Mouse (Mus musculus) liver (tissue): Measurements from ENCODE around the gene Gm28845.
A peak's percentile ranks its signal among the peaks of the same experiment; 100 is the strongest.
"Not testable (repeated sequence)": the region's sequence is repeated elsewhere in the genome, so short reads cannot be mapped to it uniquely, and the experiment has no call there.

Experiments used
- DNase-seq: peaks from one replicate; pipeline ENCODE4 v3.0.0-alpha.2; 2020; ENCODE audit warnings: mixed read lengths

Gm28845 gene

DNA sequence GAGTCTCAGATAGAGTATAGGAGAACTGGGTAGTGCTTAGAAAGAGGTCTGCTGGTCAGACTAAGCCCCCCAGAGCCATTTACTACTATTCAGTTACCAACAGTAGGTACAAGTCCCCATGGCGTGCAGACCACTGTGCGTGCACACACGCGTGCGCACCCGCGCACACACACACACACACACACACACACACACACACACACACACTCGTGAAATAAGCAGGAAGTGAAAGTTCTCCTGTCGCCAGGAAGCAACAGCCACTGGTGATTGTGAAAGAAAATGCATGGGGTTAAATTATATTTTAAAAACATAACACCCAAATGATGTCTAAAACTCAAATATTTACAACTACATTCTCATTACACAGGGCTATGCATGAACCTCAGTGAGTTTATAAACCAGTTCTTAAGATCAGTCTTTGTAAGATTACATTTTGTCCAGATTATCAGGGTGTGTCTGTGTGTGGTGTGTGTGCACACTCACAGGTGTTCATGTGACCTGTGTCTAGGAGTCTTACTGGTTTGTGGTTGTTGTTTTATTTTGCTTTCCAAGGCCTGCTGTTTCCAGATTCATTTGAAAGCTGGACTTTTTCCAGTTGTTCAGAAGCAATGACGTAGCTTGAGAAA lies 11.6 kb downstream of the Gm28845 start:
- DNase-seq = no peak

DNA sequence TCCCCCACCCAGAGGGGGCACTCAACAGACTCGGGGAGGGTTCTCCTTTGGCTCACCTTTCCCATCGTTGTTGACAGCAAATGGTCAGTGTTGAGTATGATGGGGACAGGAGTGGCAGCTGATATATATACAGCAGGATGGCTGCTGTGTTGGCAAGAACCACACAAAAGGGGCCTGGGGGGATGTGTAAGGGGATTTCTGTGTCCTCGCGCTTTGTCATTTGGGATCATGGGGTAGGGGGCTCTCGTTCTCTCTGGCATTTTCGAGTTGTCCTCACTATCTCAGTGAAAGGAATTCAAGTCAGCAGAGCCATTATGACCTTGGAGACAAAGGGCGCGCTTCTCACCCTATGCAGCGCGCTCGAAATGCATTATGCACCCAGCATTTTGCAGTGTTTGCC lies 16.1 kb downstream of the Gm28845 start, which contains the start of gene Cryga:
Gene Cryga (minus strand): TSS at position 101 of the 400 bp plus-strand sequence.
- DNase-seq = no peak

DNA sequence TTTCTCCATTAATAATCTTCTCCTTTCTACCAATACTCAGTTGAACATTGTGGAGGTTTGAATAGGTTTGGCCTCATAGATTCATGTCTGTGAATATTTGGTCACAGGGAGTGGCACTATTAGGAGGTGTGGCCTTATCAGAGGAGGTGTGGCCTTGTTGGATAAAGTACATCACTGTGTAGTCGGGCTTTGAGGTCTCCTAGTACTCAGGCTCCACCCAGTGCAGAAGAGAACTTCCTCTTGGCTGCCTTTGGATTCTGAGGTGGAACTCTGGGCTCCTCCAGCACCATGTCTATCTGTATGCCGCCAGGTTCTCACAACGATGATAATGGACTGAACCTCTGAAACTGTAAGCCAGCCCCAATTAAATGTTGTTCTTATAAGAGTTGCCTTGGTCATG lies 22.4 kb downstream of the Gm28845 start:
- no peak for DNase-seq

DNA sequence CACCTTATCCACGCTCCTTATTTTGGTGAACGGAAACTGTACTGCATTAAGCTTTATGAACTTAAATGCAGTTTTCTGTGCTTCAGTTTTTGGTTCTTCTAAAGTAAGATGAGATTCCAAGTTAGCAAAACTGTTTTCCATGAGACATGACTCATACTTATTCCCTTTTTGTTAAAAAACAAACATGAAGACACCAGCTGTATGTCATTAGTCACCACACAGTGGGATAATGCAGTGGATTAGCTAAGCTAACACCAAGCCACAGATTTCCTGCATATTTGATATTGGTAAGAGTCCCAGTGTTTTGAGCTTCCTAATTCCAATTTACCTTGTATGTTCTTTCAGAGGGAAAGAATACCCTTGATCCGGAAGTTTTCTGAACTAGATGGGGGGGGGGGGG lies 27.8 kb downstream of the Gm28845 start:
- no peak for DNase-seq

DNA sequence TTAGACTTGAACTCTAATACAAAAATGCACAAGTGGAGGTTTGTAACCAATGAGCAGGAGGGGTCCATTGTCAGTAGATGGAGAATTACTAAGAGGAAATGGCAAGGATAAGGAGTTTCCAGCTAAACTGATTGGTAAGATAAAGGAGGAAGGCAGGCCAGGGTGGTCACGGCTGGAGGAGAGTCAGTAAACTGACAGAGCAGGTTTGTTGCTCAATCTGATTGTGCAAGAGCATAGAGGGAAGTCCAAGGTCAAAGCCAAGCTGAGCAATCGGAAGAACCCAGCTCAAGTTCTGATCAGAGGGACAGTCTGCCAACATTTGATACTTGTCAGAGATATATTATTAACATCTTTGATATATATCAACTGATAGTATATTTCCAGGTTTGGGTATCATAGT lies 29.0 kb downstream of the Gm28845 start:
- DNase-seq = peak; percentile 33

DNA sequence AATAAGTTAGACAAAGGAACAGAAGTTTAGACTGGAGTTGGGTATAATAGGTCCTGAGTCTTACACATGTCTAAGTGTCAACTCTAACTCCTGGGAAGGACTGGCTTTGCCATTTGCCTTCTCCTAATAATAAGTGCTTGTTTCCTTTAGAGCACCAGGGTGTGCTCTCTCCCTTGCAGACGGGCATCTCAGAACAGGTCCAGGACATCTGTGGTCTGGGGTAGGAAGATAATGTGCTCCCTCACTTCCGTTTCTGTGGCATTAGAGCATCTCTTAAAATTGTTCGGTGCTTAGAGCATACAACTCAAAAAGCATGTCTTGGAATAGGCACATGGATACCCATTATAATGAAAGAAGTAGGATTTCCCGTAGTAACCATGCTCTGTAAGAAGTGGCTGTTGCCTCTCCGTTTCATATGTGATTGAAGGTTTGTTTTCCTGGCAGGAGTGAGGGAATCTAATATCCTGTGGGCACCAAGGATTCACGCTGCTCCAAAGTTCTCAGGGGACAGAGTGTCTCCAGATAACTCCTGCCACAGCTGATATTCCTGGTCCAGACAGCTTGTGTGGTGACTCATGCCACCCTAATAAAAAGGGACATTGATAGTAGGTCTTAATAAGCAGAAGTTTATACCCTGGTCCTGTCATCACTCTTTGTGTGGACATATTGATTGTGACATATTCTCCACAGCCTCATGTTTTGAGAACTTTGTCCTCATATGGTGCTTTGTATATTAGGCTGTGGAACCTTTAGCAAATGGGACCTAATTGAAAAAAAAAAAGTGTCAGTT lies 30.6 kb downstream of the Gm28845 start:
- DNase-seq = no peak

DNA sequence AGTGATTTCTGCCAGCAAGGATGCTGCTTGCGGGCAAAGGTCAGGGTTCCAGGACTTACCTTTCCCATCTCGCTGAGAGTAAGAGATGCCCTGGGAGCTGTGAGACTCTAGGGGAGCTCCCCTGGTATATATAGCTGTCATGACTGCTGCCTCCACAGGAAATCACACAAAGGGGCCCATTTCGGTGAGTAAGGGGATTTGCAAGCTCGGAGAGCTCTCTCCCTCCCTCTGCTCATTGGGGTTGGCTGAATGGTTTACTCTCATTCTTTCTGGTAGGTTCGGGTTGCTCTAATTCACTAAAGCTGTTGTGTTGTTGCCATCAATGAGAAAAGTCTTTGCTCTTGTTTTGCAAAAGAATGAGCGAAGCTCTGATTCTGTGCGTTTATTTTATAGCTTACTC lies 37.2 kb downstream of the Gm28845 start, which contains the start of gene Crygb:
Gene Crygb (minus strand): TSS at position 101 of the 400 bp plus-strand sequence.
- DNase-seq = no peak

DNA sequence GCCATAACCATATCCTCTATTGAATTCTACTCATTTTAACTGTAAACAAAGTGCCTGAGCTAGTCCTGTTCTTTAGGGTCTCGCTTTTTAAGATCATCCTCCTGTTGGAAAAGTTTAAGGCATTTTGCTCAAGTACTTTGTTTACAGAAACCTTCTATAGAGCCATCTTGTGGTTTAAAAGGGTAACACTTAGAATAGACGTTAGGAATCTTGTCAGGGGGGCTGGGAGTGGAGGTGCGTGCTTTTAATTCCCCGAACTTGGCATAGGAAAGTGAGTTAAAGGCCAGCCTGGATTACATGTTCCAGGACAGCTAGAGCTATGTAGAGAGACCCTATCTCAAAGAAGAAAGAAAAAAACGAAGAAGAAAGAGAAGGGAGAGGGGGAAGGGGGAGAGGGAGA lies 43.8 kb downstream of the Gm28845 start:
- no peak for DNase-seq

DNA sequence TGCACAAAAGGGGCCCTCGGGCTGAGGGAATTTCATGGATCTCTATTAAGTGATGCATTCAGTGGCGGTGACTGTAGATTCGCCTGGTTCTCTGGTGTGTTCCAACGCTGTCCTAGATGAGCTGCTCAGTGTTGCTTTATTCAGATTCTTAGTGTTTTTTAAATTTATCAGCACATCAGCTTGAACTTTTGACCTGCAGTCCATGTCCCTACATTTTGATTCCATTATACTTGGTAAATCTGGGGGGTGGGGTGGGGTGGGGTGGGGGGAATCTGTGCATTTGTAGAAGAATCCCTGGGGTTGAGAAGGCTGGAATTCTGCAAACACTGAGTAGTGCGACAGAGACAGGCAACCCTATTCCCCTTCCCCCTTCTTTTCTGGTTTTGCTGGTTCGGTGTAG lies 45.8 kb downstream of the Gm28845 start, which contains the start of gene Crygc:
Gene Crygc (minus strand): TSS at position 101 of the 400 bp plus-strand sequence.
- DNase-seq = no peak

DNA sequence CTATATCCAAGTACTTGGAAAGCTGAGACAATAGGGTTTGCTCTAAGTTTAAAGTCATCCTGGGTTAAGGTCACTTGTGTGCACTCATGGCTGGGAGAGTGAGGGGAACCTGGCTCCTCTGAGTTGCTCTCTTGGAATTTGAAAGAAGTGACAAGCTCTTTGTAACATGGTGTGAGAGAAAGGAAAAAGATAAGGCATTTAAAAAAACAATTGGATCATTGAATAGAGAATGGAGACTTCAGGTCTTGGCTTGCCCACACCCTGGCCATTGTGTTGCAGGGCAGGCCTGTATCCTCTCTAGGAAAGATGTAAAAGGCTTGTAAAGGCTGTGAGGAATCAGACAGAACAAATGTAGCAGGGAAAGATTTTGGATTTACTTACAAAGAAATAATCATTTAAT lies 51.5 kb downstream of the Gm28845 start:
- DNase-seq = no peak

DNA sequence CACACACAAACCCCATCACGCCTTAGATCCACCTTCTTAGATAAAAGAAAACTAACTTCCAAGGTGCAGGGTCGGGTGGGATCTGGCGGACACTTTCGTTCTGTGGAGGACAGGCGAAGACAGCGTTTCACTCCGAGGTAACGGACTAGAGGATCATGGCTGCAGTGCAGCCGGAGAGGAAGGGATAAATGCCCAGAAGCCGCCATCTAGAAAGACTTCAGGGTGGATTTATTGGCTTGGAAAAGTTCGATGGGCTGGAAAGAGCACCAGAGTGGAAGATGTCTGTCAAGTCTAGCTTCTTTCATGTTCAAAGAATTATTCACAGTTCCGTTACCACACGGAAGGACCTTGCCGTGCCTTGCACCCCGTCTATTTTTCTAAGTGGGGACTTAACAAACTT lies 55.2 kb downstream of the Gm28845 start:
- DNase-seq = no peak

DNA sequence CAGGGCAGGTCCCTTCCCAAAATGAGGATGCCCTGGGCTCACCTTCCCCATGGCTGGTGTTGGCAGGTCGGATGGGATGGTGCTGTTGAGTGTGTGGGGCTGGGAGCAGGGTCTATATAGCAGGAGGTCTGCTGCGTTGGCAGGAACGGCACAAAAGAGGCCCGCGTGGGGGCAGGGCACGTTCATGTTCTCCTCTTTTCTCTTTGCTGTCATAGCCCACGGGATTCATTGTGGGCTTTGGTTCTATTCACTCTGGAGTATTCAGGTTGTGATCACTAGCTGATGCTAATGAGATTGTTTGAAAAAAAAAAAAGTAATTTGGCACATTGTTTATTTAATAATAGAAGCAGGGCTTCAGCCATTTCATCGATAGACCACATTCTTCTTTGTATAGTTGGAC lies 56.0 kb downstream of the Gm28845 start, which contains the start of gene Crygd:
Gene Crygd (minus strand): TSS at position 101 of the 400 bp plus-strand sequence.
- DNase-seq = no peak

DNA sequence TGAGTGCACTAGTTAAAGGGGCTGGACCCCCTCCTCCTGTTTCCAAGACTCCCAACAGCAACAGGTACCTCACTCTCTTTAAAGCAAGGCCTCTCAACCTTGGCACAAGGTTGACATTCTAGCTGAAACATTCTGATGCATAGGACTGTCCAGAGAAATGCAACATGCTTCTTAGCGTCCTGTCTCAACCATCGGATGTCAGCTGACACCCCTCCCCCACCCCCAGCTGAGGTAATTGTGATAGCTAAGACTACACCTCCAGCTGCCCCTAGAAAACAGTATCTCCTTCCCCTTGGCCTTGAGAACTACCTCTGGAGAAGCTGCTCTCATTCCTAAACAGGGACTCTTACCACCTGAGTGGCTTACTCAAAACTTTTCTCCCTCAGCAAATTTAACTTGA lies 67.2 kb downstream of the Gm28845 start:
- DNase-seq = no peak

DNA sequence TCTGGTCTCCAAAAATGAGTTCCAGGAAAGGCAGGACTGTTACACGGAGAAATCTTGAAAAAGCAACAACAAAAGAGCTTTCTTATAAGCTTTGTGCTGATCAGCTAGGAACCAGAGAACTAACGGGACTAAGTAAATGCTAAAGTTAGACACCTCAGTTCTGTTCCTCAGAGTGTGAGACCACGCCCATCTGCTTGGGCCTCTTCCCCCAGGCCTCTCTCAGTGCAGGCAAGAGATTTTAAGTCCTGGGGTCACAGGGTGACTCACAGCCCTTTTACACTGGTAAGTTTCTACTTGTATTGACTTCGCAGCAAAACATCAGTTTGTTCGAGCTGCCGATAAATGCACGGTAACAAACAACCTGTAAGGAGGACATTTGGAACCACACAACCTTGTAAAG lies 67.7 kb downstream of the Gm28845 start:
- DNase-seq = no peak

DNA sequence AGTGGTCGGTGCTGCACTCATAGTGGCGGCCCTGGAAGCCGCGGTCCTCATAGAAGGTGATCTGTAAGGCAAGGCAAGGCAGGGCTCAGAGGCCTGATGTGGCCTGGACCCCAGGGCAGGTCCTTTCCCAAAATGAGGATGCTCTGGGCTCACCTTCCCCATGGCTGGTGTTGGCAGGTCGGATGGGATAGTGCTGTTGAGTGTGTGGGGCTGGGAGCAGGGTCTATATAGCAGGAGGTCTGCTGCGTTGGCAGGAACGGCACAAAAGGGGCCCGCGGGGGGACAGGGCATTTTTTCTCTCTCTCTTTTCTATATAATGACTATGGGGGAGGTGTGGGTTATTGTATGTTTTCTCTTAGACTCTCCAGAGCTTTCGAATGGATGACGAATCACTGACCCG lies 68.4 kb downstream of the Gm28845 start, which contains the start of gene Cryge:
Gene Cryge (minus strand): TSS at position 198 of the 400 bp plus-strand sequence.
- not testable (repeated sequence) for DNase-seq
